Mouse (Mus musculus): ENCODE measurements at regions not wholly inside any gene's neighbourhood (a gene's known extent, or its start where the extent isn't known, plus 50 kb on each side); places are given as distances from the start of the nearest gene placed in this dataset.

- TF ChIP-seq ZC3H11A (IDR thresholded peaks at IDR 0.05; ENCODE audit: borderline replicate concordance, low read depth, low read length), result no peak
- TF ChIP-seq CHD2 (IDR thresholded peaks at IDR 0.05; ENCODE audit: low read depth, low read length), result no peak
Observed at GRCm38 (mm10) chr14:89034390-89034789, 563.2 kb upstream of the Pcdh20 start.

Measured in ES-E14 (cell line).